Mouse (Mus musculus): Measurements from ENCODE around the gene Tbx1. TPM values are rescaled to one million over a fixed set of nuclear protein-coding genes. Genes with fewer than 3 reads are reported as not detected.
"Not testable (repeated sequence)": the region's sequence is repeated elsewhere in the genome, so short reads cannot be mapped to it uniquely, and the experiment has no call there.

Tbx1 gene
- total and polyA plus RNA-seq, 3 experiments = not detected

DNA sequence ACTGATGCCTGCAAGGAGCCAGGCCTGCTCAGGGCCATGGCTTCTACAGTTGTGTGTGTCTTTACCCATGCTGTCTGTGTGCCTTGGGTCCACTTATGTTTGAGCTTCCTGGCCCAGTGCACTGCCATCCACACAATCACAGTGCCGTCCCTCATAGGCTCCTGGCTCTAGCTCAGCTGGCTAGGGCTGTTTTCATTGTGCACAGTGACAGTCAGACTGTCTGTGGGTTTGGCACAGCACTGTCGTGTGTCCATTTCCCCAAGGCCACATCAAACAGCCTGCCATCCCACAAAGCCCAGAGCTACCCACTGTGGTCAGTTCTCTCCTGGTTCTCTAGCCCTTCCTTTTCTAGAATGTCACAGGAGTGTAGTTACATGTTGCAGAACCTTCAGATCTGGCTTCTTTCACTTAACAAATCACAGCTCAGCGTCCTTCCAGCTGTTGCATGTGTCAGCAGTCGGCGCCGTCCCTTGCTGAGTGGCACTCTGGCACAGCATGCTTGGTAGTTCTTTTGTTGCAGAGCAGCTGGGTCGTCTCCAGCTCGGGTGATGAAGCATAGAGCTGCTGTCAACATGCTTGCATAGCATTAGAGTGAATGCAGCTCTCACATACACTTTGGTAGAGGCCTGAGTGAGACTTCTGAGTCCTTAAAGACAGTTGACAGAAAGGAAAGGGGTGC is 47.2 kb downstream of the Tbx1 start:
- Histone ChIP-seq H3K4me3 (ENCODE audit: control insufficient read depth in 1 of 2, insufficient read depth in 1 of 2, low read depth in 2 of 2, low read length in 2 of 2) (no peak overlapping the region), H3K9me3 (replicated peaks; ENCODE audit: insufficient read depth, low read length) (no peaks in the 10 kb centered on the region), H3K4me1 (ENCODE audit: control insufficient read depth in 1 of 2, insufficient read depth in 2 of 2, low read length in 2 of 2) (no peaks in the 10 kb centered on the region), H3K79me2 (ENCODE audit: control insufficient read depth, insufficient read depth, low read length, poor library complexity) (no peaks in the 10 kb centered on the region), H3K9ac (ENCODE audit: control insufficient read depth, low read depth, low read length, poor library complexity, severe bottlenecking) (no peak overlapping the region), H3K36me3 (ENCODE audit: control insufficient read depth in 1 of 2, insufficient read depth in 2 of 2, low read length in 2 of 2) (no peaks in the 10 kb centered on the region), H3K27me3 (ENCODE audit: control insufficient read depth in 1 of 2, insufficient read depth in 2 of 2, low read length in 2 of 2) (no peaks in the 10 kb centered on the region), H3K27ac (ENCODE audit: control insufficient read depth, low read depth, low read length) (no peak overlapping the region)
- TF ChIP-seq UBTF (IDR thresholded peaks at IDR 0.05; ENCODE audit: borderline replicate concordance, insufficient read depth, low read depth, low read length) = no peak
- no peak for DNase-seq (ENCODE audit: low read depth, low spot score)

DNA sequence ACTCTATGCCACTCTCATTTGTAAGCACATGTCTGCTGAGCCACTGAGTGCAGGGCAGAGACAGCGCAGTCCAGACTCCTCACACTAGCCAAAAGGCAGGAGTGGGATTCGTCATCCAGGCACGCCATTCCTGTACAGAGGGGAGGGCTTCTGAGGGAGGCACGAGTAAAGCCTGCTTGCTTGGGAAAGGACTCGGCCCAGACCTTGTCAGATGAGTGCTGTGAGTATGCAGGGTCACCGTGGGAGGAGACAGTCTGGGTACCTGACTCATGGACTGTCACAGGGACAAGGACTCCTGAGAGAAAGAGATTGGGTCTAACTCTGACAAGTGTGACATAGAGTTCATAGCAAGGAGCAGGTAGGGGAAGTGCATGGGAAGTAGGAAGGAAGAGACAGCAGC is 51.2 kb downstream of the Tbx1 start:
- DNase-seq (ENCODE audit: low read depth, low spot score) = no peak
- Histone ChIP-seq H3K36me3 (ENCODE audit: control insufficient read depth in 1 of 2, insufficient read depth in 2 of 2, low read length in 2 of 2) (no peaks in the 10 kb centered on the region), H3K4me1 (ENCODE audit: control insufficient read depth in 1 of 2, insufficient read depth in 2 of 2, low read length in 2 of 2) (no peaks in the 10 kb centered on the region), H3K9me3 (replicated peaks; ENCODE audit: insufficient read depth, low read length) (no peaks in the 10 kb centered on the region), H3K27me3 (ENCODE audit: control insufficient read depth in 1 of 2, insufficient read depth in 2 of 2, low read length in 2 of 2) (no peaks in the 10 kb centered on the region), H3K79me2 (ENCODE audit: control insufficient read depth, insufficient read depth, low read length, poor library complexity) (no peaks in the 10 kb centered on the region), H3K4me3 (ENCODE audit: control insufficient read depth in 1 of 2, insufficient read depth in 1 of 2, low read depth in 2 of 2, low read length in 2 of 2) (no peak overlapping the region), H3K27ac (ENCODE audit: control insufficient read depth, low read depth, low read length) (no peak overlapping the region), H3K9ac (ENCODE audit: control insufficient read depth, low read depth, low read length, poor library complexity, severe bottlenecking) (no peak overlapping the region)
- no peak for TF ChIP-seq GATA1 (IDR thresholded peaks at IDR 0.05; ENCODE audit: low read depth, low read length)
- no peak for TF ChIP-seq MAZ (IDR thresholded peaks at IDR 0.05; ENCODE audit: low read depth, low read length)
- TF ChIP-seq GABPA (IDR thresholded peaks at IDR 0.05; ENCODE audit: low read depth, low read length) = no peak
- TF ChIP-seq MYC (IDR thresholded peaks at IDR 0.05; ENCODE audit: low read depth, low read length) = no peak
- no peak for TF ChIP-seq RCOR1 (IDR thresholded peaks at IDR 0.05; ENCODE audit: low read depth, low read length)
- TF ChIP-seq TAL1 (IDR thresholded peaks at IDR 0.05; ENCODE audit: low read length) = no peak

DNA sequence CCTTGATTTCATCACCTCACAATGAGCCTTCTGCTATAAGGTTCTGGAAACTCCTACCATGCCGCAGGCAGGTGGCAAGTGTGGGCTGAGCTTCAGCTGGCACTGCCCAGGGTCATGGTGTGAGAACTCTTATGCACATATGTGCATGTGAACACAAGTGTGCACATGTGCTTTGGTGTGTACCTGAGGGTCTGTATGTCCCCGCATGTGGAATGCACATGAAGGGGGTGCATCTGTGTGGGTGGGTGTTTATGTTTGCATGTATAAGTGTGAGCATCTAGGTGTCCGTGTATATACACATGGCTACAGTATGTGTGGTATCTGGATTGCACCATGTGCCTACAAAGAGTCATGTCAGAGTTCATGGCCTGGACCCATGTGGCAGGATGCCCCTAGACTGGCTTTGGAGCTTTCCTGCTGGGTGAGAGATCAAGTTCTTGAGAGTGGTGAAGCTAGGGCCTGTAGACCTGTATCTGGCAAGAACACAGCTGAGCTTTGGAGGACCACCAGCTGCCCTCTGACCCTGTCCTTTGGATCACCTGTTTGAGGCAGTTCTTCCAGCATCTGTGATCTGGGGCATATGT is 53.0 kb downstream of the Tbx1 start:
- Histone ChIP-seq H3K4me1 (ENCODE audit: control insufficient read depth in 1 of 2, insufficient read depth in 2 of 2, low read length in 2 of 2) (no peaks in the 10 kb centered on the region), H3K4me3 (ENCODE audit: control insufficient read depth in 1 of 2, insufficient read depth in 1 of 2, low read depth in 2 of 2, low read length in 2 of 2) (no peak overlapping the region), H3K27ac (ENCODE audit: control insufficient read depth, low read depth, low read length) (no peak overlapping the region), H3K79me2 (ENCODE audit: control insufficient read depth, insufficient read depth, low read length, poor library complexity) (no peaks in the 10 kb centered on the region; the same call in 1 of the 2 replicates), H3K27me3 (ENCODE audit: control insufficient read depth in 1 of 2, insufficient read depth in 2 of 2, low read length in 2 of 2) (no peaks in the 10 kb centered on the region), H3K36me3 (ENCODE audit: control insufficient read depth in 1 of 2, insufficient read depth in 2 of 2, low read length in 2 of 2) (no peaks in the 10 kb centered on the region), H3K9ac (ENCODE audit: control insufficient read depth, low read depth, low read length, poor library complexity, severe bottlenecking) (no peak overlapping the region), H3K9me3 (replicated peaks; ENCODE audit: insufficient read depth, low read length) (no peaks in the 10 kb centered on the region)
- no peak for DNase-seq (ENCODE audit: low read depth, low spot score)
- TF ChIP-seq CHD1 (IDR thresholded peaks at IDR 0.05; ENCODE audit: low read depth, low read length) (no peak), USF2 (IDR thresholded peaks at IDR 0.05; ENCODE audit: borderline replicate concordance in 1 of 2, insufficient read depth in 1 of 2, low read depth in 1 of 2, low read length in 2 of 2) (no peak), SMC3 (IDR thresholded peaks at IDR 0.05; ENCODE audit: low read depth, low read length) (no peak), ZMIZ1 (IDR thresholded peaks at IDR 0.05; ENCODE audit: low read depth, low read length) (no peak), MXI1 (IDR thresholded peaks at IDR 0.05; ENCODE audit: low read depth, low read length) (no peak), TAL1 (IDR thresholded peaks at IDR 0.05; ENCODE audit: low read length) (no peak), KAT2A (conservative IDR thresholded peaks at IDR 0.05; ENCODE audit: low read depth, low read length) (no peak)

DNA sequence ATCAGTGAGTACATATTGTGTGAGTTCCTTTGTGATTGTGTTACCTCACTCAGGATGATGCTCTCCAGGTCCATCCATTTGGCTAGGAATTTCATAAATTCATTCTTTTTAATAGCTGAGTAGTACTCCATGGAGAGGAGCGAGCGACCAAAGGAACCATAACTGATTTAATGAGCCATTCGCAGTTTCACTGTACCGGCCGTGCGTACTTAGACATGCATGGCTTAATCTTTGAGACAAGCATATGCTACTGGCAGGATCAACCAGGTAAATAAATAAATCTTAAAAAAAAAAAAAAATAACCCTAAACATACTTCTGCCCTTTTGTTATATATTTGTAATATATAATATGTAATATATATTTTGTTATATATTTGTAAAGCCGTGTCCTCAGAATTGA is 57.4 kb downstream of the Tbx1 start:
- H3K4me1 ChIP-seq (ENCODE audit: control insufficient read depth in 1 of 2, insufficient read depth in 2 of 2, low read length in 2 of 2); H3K9me3 ChIP-seq (replicated peaks; ENCODE audit: insufficient read depth, low read length); H3K27ac ChIP-seq (ENCODE audit: control insufficient read depth, low read depth, low read length); H3K4me3 ChIP-seq (ENCODE audit: control insufficient read depth in 1 of 2, insufficient read depth in 1 of 2, low read depth in 2 of 2, low read length in 2 of 2); H3K27me3 ChIP-seq (ENCODE audit: control insufficient read depth in 1 of 2, insufficient read depth in 2 of 2, low read length in 2 of 2); H3K79me2 ChIP-seq (ENCODE audit: control insufficient read depth, insufficient read depth, low read length, poor library complexity); H3K9ac ChIP-seq (ENCODE audit: control insufficient read depth, low read depth, low read length, poor library complexity, severe bottlenecking); H3K36me3 ChIP-seq (ENCODE audit: control insufficient read depth in 1 of 2, insufficient read depth in 2 of 2, low read length in 2 of 2); DNase-seq (ENCODE audit: low read depth, low spot score): not testable (repeated sequence)
